Mouse (Mus musculus): Measurements from ENCODE around the gene Fnbp1.

DNA sequence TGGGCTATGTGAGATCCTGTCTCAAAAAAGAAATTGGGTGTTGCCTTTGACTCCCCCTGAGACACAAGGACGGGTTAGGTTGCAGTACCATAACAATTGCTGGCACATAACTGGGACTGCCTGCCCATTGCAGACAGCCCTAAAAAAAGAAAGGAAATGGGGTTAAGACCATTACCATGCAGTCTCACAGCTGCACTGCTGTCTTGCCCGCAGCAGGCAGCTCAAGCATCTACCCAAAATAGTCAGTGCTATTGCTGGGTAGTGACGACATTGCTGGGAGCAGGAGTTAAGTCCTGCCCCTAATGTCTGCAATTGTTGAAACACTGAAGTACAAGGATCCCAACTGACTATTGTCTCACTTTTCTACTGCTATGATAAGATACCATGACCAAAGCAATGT is 47.8 kb upstream of the Fnbp1 start:
- TF ChIP-seq MAX (IDR thresholded peaks at IDR 0.05; ENCODE audit: low read depth) = no peak
- TF ChIP-seq POLR2A (IDR thresholded peaks at IDR 0.05; ENCODE audit: insufficient read length, low read depth) = no peak
